Mouse (Mus musculus) CD4-positive naive resting alpha-beta T cell, adult 76 days (primary cell): Measurements from ENCODE around the gene Pde6b. TPM values are rescaled to one million over a fixed set of nuclear protein-coding genes. Genes with fewer than 3 reads are reported as not detected.

Experiments
- total RNA-seq: library from RNA; stranded (reverse); gene quantifications from one replicate; pipeline ENCODE4 v1.2.4, GENCODE M21; 2023

The Pde6b gene
- not detected for total RNA-seq

DNA sequence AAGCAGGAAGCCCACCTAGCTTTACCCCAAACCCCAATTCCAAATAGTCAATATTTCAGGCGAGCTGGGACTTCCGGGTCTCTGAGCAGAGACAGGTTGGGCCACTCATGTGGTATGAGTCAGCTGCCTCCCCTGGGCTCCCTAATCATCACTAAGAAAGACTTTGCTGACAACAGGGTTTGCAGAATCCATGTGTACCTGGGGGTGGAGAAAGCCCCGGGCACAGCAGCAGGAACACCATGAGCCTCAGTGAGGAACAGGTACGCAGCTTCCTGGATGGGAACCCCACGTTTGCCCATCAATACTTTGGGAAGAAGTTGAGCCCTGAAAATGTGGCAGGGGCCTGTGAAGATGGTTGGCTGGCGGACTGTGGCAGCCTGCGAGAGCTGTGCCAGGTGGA lies at the start of gene Pde6b:
Pde6b (plus strand) TSS at position 191 of the 400 bp plus-strand sequence.

DNA sequence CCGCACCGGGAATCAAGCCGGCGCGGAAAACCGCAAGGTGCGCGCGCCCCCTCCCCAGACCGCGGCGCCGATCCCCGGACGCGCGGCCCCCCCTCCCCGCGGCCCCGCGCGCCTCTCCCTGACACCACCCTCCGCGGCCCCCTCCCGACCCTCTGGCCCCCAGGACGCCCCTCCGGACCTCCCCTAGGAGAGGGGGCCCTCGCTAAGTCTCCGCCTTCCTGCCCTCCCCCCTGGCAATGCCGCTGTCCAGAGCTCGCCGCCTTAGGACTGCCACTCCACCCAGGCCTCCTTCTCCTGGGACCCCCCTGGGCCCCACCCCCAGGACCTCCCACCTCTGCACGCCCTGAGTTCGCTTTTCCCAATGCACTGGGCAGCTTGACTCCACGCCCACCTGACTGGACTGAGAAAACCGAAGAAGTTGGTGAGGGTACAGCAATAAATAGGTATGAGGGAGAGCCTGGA lies 20.3 kb upstream of the Pde6b start, which contains the start of gene Gm42517:
Gm42517 (minus strand) TSS at position 52 of the 462 bp plus-strand sequence.

DNA sequence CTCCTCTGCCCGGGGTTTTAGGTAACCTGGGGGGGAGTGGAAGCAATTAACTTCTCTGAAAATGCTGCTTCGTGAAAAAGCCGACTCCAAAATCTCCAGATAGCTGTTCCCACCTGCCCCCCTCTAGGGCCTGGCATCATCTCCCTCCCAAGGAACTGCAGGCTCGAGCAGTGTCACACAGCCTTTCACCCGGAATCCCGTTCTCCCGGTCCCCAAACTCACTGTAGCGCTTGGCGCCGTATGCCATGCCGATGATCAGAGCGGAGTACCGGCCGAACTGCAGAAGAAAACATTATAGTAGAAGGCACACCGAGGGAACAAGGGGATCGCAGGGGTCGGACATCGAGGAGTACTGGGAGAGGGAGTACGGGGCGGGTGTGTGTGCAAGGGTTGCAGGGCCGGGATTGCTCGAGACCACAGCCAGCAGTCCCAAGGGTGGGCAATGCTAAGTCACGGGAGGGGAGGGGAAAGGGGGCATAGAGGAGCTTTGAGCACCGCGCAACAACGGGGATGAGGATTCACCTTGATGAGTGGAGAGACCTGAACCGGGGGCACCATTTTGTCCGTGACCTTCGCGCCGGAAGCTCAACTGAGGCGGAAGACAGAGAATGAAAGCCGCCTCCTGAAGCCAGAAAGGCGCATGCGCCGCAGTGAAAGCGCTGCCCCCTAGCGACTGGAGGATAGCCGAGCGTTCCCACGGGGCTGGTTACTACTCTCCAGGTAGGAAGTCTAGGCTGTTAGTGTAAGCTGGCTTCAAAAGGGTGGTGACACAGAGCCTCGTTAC lies 45.8 kb downstream of the Pde6b start, which contains the start of gene Atp5k:
Atp5k (minus strand) TSS at position 645 of the 784 bp plus-strand sequence.

DNA sequence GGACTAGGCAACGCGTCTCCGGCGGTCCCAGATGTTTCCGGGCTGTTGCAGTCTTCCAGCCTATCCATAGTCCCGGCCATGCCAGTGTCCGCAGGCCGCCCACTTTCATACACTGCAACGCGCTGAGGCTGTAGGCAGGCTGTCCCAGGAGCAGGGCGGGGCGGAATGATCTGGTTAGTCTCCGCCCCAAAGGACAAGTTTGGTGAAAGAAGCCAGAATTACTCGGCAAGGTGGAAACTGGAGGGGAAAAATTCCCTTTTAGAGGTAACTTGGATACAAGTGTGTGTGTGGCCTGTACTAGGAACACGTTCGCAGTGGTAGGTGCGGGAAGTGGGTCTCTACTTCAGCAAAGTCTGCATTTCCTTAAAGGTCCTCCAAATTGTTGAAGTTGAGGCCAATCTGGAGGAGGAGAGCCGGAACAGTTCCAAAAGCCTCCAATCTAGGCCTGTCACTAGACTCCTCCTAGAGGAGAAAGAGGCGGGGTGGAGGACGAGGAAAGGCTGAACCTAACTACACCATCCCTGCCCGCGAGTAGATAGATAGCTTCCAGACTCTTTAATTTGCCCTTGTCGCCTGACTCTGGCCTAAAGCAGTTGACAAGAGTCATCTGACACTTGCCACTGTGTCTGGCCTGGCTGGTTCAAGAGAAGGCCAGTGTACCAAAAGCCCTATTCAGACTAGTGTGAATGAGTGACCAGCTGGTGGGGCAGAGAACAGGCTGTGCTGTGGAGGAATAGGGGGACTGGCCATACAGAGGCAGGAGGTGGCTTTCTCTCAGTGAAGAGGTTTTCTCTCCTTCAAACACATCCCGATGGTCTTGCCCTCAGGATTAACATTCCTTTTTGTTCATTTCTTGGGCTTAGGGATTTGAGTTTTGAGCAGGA lies 60.8 kb downstream of the Pde6b start, which contains the start of gene Mfsd7a:
Mfsd7a (minus strand) TSS at position 107 of the 884 bp plus-strand sequence.

DNA sequence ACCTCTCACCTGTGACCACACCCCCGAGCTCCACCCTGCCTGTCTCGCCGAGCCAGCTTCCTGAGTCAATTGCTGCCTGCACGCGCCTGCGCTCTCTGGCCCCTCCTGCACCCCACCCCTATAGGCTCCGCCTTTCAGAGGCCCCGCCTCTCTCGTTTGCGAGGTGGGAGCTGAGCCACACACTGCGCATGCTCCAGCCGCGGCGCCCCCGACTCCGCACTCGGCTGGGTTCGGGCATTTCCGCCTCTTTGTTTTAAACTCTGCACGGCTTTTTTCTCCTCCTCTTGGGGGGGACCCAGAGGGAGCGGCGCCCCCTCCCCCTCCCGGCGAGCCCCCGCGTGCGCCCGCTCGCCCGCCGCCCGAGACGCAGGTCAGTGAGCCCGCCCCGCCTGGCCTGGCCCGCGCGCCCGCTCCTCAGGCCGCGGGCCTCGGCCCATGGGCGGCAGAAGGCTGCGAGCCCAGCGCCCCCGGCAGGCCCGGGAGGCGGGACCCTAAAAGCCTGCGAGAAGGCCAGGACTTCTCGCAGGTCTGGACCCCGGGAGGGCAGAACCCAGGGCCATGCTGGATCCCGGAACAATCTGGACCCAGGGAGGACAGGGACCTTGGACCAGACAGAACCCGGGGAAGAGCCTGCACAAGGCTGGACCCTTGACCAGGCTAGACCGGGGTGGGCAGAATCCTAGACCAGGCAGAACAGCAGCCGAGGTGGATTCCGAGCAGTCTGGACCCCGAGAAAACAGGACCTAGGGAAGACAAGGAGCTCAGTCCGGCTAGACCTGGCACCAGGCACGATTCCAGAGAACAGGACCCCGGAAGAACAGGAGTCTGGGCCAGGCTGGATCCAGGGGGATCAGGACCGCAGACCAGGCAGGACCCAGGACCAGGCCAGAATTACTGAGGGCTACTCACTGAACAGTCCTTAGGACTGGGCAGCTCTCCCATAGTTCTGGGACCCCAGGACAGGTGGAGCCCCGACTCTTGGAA lies 73.2 kb downstream of the Pde6b start, which contains the start of gene Pcgf3:
Pcgf3 (plus strand) TSS at position 151 of the 984 bp plus-strand sequence.

Other genes with a start within 250 kb of the Pde6b start
- gene Dr1, start 119.5 kb upstream of the Pde6b start, total RNA-seq = 34.3 TPM
- 1.1 TPM for gene Pigg, start 75.8 kb upstream of the Pde6b start, total RNA-seq
- not detected for gene Gm42517, start 20.5 kb upstream of the Pde6b start, total RNA-seq
- gene Atp5k, start 46.1 kb downstream of the Pde6b start, total RNA-seq = 64.8 TPM
- not detected for gene Mfsd7a, start 60.5 kb downstream of the Pde6b start, total RNA-seq
- 22.3 TPM for gene Pcgf3, start 72.8 kb downstream of the Pde6b start, total RNA-seq
- not detected for gene Cplx1, start 161.6 kb downstream of the Pde6b start, total RNA-seq
- gene Gak, start 241.4 kb downstream of the Pde6b start, total RNA-seq = 173 TPM
- 17.3 TPM for gene Tmem175, start 241.4 kb downstream of the Pde6b start, total RNA-seq